Mouse (Mus musculus) liver, embryonic 12.5 days (tissue): ENCODE data around the gene Slc35g3. TPM values are rescaled to one million over a fixed set of nuclear protein-coding genes. Genes with fewer than 3 reads are reported as not detected.

Source experiments
- ATAC-seq: fragments of 200-750 bp; cut with Nextera tagmentation; 2 replicates; pipeline ENCODE4 v1.8.0; 2017; ENCODE audit warnings: moderate number of reproducible peaks, mild to moderate bottlenecking, moderate library complexity
- H3K27ac ChIP-seq: fragments of 300-500 bp; sonication (generic); 2 replicates; pipeline ENCODE4 v1.5.1; 2016; ENCODE audit warnings: mild to moderate bottlenecking
- H3K27me3 ChIP-seq: fragments of 300-500 bp; sonication (generic); replicated peaks from 2 replicates; pipeline ENCODE4 v1.6.1; 2016; ENCODE audit warnings: mild to moderate bottlenecking, moderate library complexity
- H3K36me3 ChIP-seq: fragments of 300-500 bp; sonication (generic); 2 replicates; pipeline ENCODE4 v1.6.1; 2016; ENCODE audit warnings: mild to moderate bottlenecking, moderate library complexity
- H3K4me1 ChIP-seq: fragments of 300-500 bp; sonication (generic); 2 replicates; pipeline ENCODE4 v1.6.1; 2016
- H3K4me2 ChIP-seq: fragments of 300-500 bp; sonication (generic); 2 replicates; pipeline ENCODE4 v1.6.1; 2016; ENCODE audit warnings: mild to moderate bottlenecking, moderate library complexity
- H3K4me3 ChIP-seq: fragments of 300-500 bp; sonication (generic); 2 replicates; pipeline ENCODE4 v1.5.1; 2016; ENCODE audit warnings: mild to moderate bottlenecking, moderate library complexity
- H3K9ac ChIP-seq: fragments of 300-500 bp; sonication (generic); 2 replicates; pipeline ENCODE4 v1.6.1; 2016; ENCODE audit warnings: mild to moderate bottlenecking, moderate library complexity
- H3K9me3 ChIP-seq: fragments of 300-500 bp; sonication (generic); replicated peaks from 2 replicates; pipeline ENCODE4 v1.6.1; 2016; ENCODE audit warnings: mild to moderate bottlenecking, moderate library complexity
- WGBS: fragments of 180-500 bp; shearing (Covaris S2); methylation state at CpG from one replicate; pipeline ENCODE4 v1.1.7; 2016; ENCODE audit not compliant: insufficient replicate concordance; 5-methylcytosine and 5-hydroxymethylcytosine counted together
- polyA plus RNA-seq: library from polyadenylated mRNA; unstranded; fragments of >200 nt; fragmentation: Nextera tagmentation; extraction: Ambion mirVana; gene quantifications from 2 replicates; pipeline ENCODE4 v1.2.1, GENCODE M21; 2016

The Slc35g3 gene
- polyA plus RNA-seq: not detected in 2 replicates

DNA sequence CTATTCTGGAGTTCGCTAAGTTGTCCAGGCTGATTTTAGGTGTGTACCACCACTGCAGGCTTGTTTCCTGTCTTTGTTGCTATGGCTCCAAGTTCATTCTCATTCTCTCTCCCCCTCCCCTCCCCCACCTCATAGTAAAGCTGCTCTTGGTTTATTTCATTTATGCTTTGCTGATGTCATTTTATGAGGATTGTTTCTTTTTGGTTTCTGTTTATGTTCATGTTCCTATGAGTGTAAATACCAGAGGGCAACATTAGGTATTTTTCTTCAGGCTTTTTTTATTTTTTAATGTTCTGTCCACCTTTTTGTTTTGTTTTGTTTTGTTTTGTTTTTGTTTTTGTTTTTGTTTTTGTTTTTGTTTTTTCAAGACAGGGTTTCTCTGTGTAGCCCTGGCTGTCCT lies at the start of gene Slc35g3:
TSS of gene Slc35g3 (minus strand) at position 101 of the 400 bp plus-strand sequence.
- WGBS: 35% methylated on average over 1 of the region's 1 CpGs
- no peak within 1 kb of the TSS for H3K4me2 ChIP-seq
- no peaks in the 10 kb centered on the region for H3K9me3 ChIP-seq
- H3K36me3 ChIP-seq: no peaks in the 10 kb centered on the region
- no peak within 1 kb of the TSS for H3K4me3 ChIP-seq
- H3K27ac ChIP-seq: 0 out of 2 replicates have a peak within 1 kb of the TSS, but pooled peaks have one; percentile 7
- 0 out of 2 replicates have a peak, but pooled peaks cover 11% of the 10 kb centered on the region for H3K27me3 ChIP-seq
- peaks cover 41% of the 10 kb centered on the region for H3K4me1 ChIP-seq
- no peak for ATAC-seq
- H3K9ac ChIP-seq: no peak within 1 kb of the TSS

GRCm38 (mm10) chr11:69810280-69810679 lies 48.5 kb upstream of the Slc35g3 start:
- Histone ChIP-seq H3K27ac (no peak overlapping the region), H3K27me3 (peaks cover 73% of the 10 kb centered on the region), H3K4me2 (no peak overlapping the region), H3K9me3 (0 out of 2 replicates have a peak, but pooled peaks cover 5% of the 10 kb centered on the region), H3K4me1 (no peaks in the 10 kb centered on the region), H3K9ac (no peak overlapping the region), H3K4me3 (no peak overlapping the region), H3K36me3 (no peaks in the 10 kb centered on the region)
- no peak for ATAC-seq

- Histone ChIP-seq H3K9me3 (0 out of 2 replicates have a peak, but pooled peaks cover 5% of the 10 kb centered on the region), H3K36me3 (no peaks in the 10 kb centered on the region), H3K9ac (no peak overlapping the region), H3K27ac (no peak overlapping the region), H3K27me3 (peaks cover 79% of the 10 kb centered on the region), H3K4me3 (no peak overlapping the region), H3K4me2 (no peak overlapping the region), H3K4me1 (peaks cover 25% of the 10 kb centered on the region)
- 71% methylated on average over 2 of the region's 2 CpGs for WGBS
- ATAC-seq: no peak
Observed at GRCm38 (mm10) chr11:69807641-69808040, 45.9 kb upstream of the Slc35g3 start.

- Histone ChIP-seq H3K4me3 (no peak overlapping the region), H3K36me3 (no peaks in the 10 kb centered on the region), H3K27ac (no peak overlapping the region), H3K27me3 (peaks cover 80% of the 10 kb centered on the region), H3K4me1 (peaks cover 37% of the 10 kb centered on the region), H3K9ac (no peak overlapping the region), H3K9me3 (0 out of 2 replicates have a peak, but pooled peaks cover 5% of the 10 kb centered on the region), H3K4me2 (no peak overlapping the region)
- no peak for ATAC-seq
- 66% methylated on average over 4 of the region's 4 CpGs for WGBS
Observed at GRCm38 (mm10) chr11:69806378-69806777, 44.6 kb upstream of the Slc35g3 start.

- WGBS: 18% methylated on average over 29 of the region's 29 CpGs
- no peak within 1 kb of the TSS for H3K9ac ChIP-seq
- H3K4me1 ChIP-seq: peaks cover 48% of the 10 kb centered on the region
Observed at GRCm38 (mm10) chr11:69804972-69805909, 43.5 kb upstream of the Slc35g3 start, which contains the start of gene Tmem102. Tmem102 (minus strand) TSS chr11:69805624.

DNA sequence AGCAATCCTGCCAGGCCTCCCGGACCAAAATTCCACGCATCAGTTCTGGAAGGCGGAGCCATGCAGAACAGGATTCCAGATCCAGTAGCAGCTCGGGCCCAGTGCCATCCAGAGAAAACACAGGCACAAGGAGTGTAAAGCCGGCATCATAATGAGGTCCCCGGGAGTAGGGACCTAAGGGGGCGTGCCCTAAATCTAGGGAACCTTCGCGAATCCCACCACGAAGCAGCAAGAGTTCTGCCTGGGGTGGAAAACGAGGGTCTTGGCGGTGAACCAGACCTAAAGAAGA lies 42.8 kb upstream of the Slc35g3 start:
- Histone ChIP-seq H3K27ac (no peak overlapping the region), H3K4me2 (peak overlapping the region; percentile 70), H3K9ac (no peak overlapping the region), H3K4me3 (peak overlapping the region; percentile 57; the same call in 1 of the 2 replicates), H3K4me1 (peaks cover 53% of the 10 kb centered on the region), H3K27me3 (peaks cover 86% of the 10 kb centered on the region), H3K9me3 (0 out of 2 replicates have a peak, but pooled peaks cover 5% of the 10 kb centered on the region), H3K36me3 (no peaks in the 10 kb centered on the region)
- ATAC-seq: no peak
- 15% methylated on average over 12 of the region's 12 CpGs for WGBS

More at GRCm38 (mm10) chr11:69804972-69805909, 43.5 kb upstream of the Slc35g3 start, which contains the start of gene Tmem102:
- no peak for ATAC-seq
- Histone ChIP-seq H3K27ac (no peak within 1 kb of the TSS), H3K4me2 (peak within 1 kb of the TSS; percentile 70), H3K27me3 (peaks cover 80% of the 10 kb centered on the region), H3K4me3 (peak within 1 kb of the TSS; percentile 57; the same call in 1 of the 2 replicates), H3K36me3 (no peaks in the 10 kb centered on the region), H3K9me3 (0 out of 2 replicates have a peak, but pooled peaks cover 5% of the 10 kb centered on the region)

- H3K27me3 ChIP-seq: peaks cover 91% of the 10 kb centered on the region
- ATAC-seq: peak; percentile 78
- peak overlapping the region; percentile 57 for H3K4me3 ChIP-seq
- H3K36me3 ChIP-seq: no peaks in the 10 kb centered on the region
- H3K4me1 ChIP-seq: peaks cover 53% of the 10 kb centered on the region
- peak overlapping the region; percentile 70 for H3K4me2 ChIP-seq
- H3K9me3 ChIP-seq: 0 out of 2 replicates have a peak, but pooled peaks cover 5% of the 10 kb centered on the region
- 3% methylated on average over 60 of the region's 60 CpGs for WGBS
- peak overlapping the region; percentile 53 for H3K9ac ChIP-seq
- peak overlapping the region; percentile 17; the same call in 1 of the 2 replicates for H3K27ac ChIP-seq
Observed at GRCm38 (mm10) chr11:69803786-69804651, 42.3 kb upstream of the Slc35g3 start.

GRCm38 (mm10) chr11:69803328-69803727 lies 41.6 kb upstream of the Slc35g3 start:
- H3K4me2 ChIP-seq: peak overlapping the region; percentile 70
- H3K27ac ChIP-seq: no peak overlapping the region
- WGBS: 4% methylated on average over 12 of the region's 12 CpGs
- H3K4me1 ChIP-seq: peaks cover 53% of the 10 kb centered on the region
- 0 out of 2 replicates have a peak, but pooled peaks cover 5% of the 10 kb centered on the region for H3K9me3 ChIP-seq
- H3K27me3 ChIP-seq: peaks cover 98% of the 10 kb centered on the region
- H3K4me3 ChIP-seq: peak overlapping the region; percentile 57
- no peaks in the 10 kb centered on the region for H3K36me3 ChIP-seq
- peak overlapping the region; percentile 53 for H3K9ac ChIP-seq
- peak; percentile 31 for ATAC-seq

- 0 out of 2 replicates have a peak, but pooled peaks cover 5% of the 10 kb centered on the region for H3K9me3 ChIP-seq
- peak overlapping the region; percentile 70 for H3K4me2 ChIP-seq
- peak overlapping the region; percentile 57 for H3K4me3 ChIP-seq
- under 1% methylated on average over 33 of the region's 33 CpGs for WGBS
- H3K27ac ChIP-seq: no peak overlapping the region
- H3K36me3 ChIP-seq: no peaks in the 10 kb centered on the region
- H3K9ac ChIP-seq: peak overlapping the region; percentile 57
- peaks cover 53% of the 10 kb centered on the region for H3K4me1 ChIP-seq
- H3K27me3 ChIP-seq: peaks cover 100% of the 10 kb centered on the region
- ATAC-seq: 0 out of 2 replicates have a peak, but pooled peaks have one; percentile 33
Observed at GRCm38 (mm10) chr11:69802648-69803105, 40.9 kb upstream of the Slc35g3 start.

DNA sequence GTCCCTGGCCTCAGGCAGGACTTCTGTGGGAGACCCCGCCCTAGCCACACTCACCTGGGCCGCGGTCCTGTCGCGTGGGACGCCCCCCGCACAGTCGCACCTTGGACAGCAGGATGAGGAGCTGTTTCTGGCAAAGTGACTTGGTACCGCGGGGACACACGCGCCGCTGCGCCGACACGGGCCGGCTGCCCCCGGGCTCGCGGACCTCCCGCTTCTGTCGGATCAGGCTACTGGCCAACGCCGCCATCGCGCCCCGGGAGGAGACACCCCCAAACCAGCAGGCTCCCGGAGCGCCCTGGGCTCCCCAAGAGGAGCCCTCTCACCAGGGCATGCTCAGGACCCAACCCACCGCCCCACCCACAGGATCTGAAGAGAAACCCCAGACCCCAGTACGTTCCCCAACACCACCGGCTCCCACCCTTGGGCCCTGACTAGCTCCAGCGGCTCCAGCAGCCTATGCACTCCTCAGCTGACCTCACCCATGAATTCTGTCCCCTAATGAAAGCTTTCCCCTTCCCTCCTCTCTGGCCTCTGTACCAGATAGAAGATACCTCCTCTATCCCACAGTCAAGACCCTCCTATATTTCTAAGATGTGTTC lies 39.7 kb upstream of the Slc35g3 start, which contains the start of gene Fgf11:
TSS of gene Fgf11 (minus strand) at position 479 of the 599 bp plus-strand sequence.
- no peak within 1 kb of the TSS for H3K27ac ChIP-seq
- WGBS: 4% methylated on average over 33 of the region's 33 CpGs
- H3K27me3 ChIP-seq: peaks cover 100% of the 10 kb centered on the region

More for the DNA sequence above, 39.7 kb upstream of the Slc35g3 start, which contains the start of gene Fgf11:
- no peaks in the 10 kb centered on the region for H3K36me3 ChIP-seq
- peak within 1 kb of the TSS; percentile 57 for H3K9ac ChIP-seq
- H3K4me3 ChIP-seq: peak within 1 kb of the TSS; percentile 57
- peaks cover 53% of the 10 kb centered on the region for H3K4me1 ChIP-seq
- H3K9me3 ChIP-seq: 0 out of 2 replicates have a peak, but pooled peaks cover 3% of the 10 kb centered on the region
- ATAC-seq: no peak
- peak within 1 kb of the TSS; percentile 70 for H3K4me2 ChIP-seq
